Mouse (Mus musculus): Measurements from ENCODE around the gene Smad6.

GRCm38 (mm10) chr9:64014801-64015200 is 7.1 kb downstream of the Smad6 start:
- TF ChIP-seq CTCF (IDR thresholded peaks at IDR 0.05; ENCODE audit: low read depth) (no peak), EP300 (IDR thresholded peaks at IDR 0.05; ENCODE audit: low read depth) (no peak)
